Mouse (Mus musculus): ENCODE results near the gene Npy4r. TPM values are rescaled to one million over a fixed set of nuclear protein-coding genes. Genes with fewer than 3 reads are reported as not detected.

Gene Npy4r
- total and polyA plus RNA-seq, 2 experiments from 2014 or later = 0.08 TPM; not detected in 1

DNA sequence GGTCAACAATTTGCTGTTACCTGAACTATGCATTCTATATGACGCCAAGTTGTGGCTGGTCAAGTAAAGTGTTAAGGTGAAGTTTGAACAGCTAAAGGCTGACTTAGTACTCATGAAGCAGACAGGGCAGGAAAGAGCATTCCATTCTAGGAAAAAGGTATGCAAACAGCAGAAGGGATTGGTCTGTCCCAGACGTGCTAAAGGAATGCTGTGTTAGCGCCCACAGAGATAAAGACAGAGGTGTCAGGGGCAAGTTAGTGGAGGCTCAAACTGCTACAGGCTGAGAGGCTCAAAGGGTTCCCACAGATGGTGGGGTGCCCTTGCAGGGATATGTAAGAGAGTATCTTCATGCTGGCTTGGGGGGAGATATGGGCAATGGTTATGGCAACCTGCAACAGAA, 48.4 kb downstream of the Npy4r start:
- H3K4me3 ChIP-seq (ENCODE audit: low read depth, low read length) = no peak overlapping the region
- no peaks in the 10 kb centered on the region for H3K4me1 ChIP-seq (ENCODE audit: control insufficient read depth, insufficient read depth)
- H3K27me3 ChIP-seq (ENCODE audit: control insufficient read depth, insufficient read depth, low read length) = no peaks in the 10 kb centered on the region
- DNase-seq (ENCODE audit: low spot score) (no peak), ATAC-seq (ENCODE audit: insufficient read depth, low read depth) (no peak)
- no peak overlapping the region for H3K27ac ChIP-seq (ENCODE audit: low read depth)
- H3K4me2 ChIP-seq (ENCODE audit: low read depth, low read length) = no peak overlapping the region
- H3K36me3 ChIP-seq (replicated peaks; ENCODE audit: control insufficient read depth, insufficient read depth, low read length) = no peaks in the 10 kb centered on the region
- TF ChIP-seq EP300 (IDR thresholded peaks at IDR 0.05; ENCODE audit: low read depth) = no peak
- TF ChIP-seq CTCF (IDR thresholded peaks at IDR 0.05; ENCODE audit: low read depth) = no peak
- no peaks in the 10 kb centered on the region for H3K9me3 ChIP-seq (replicated peaks; ENCODE audit: control insufficient read depth, low read length)
- H3K9ac ChIP-seq (replicated peaks; ENCODE audit: low read depth, low read length) = no peak overlapping the region
- 44% methylated on average over 3 of the region's 3 CpGs for WGBS

DNA sequence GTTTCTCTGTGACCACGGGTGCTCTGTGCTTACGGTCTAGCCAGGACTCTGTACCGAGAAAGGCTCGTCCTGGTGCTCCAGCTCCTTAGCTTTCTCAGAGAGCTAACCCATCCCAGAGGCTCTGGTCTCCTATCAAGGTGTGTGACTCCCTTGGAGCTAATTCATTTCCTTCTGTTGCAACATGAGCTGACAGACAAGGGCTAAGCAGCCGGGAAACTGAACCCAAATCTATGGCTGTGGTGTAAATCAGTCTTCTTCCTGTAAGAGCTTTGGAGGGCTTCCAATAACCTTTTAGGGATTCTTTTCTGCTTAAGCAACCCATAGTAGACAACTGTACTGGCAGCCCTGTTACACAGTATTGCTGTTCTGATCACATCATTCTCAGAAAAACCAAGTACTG, 49.7 kb downstream of the Npy4r start, which contains the start of gene A630023A22Rik:
A630023A22Rik (minus strand) TSS at position 154 of the 400 bp plus-strand sequence.
- Histone ChIP-seq H3K4me2 (ENCODE audit: low read depth, low read length) (no peak within 1 kb of the TSS), H3K4me1 (ENCODE audit: control insufficient read depth, insufficient read depth) (no peaks in the 10 kb centered on the region), H3K9me3 (replicated peaks; ENCODE audit: control insufficient read depth, low read length) (no peaks in the 10 kb centered on the region), H3K36me3 (replicated peaks; ENCODE audit: control insufficient read depth, insufficient read depth, low read length) (no peaks in the 10 kb centered on the region), H3K27me3 (ENCODE audit: control insufficient read depth, insufficient read depth, low read length) (no peaks in the 10 kb centered on the region), H3K4me3 (ENCODE audit: low read depth, low read length) (no peak within 1 kb of the TSS), H3K9ac (replicated peaks; ENCODE audit: low read depth, low read length) (no peak within 1 kb of the TSS), H3K27ac (ENCODE audit: low read depth) (no peak within 1 kb of the TSS)
- 62% methylated on average over 5 of the region's 5 CpGs for WGBS
- DNase-seq (ENCODE audit: low spot score) = no peak
- no peak for TF ChIP-seq EP300 (IDR thresholded peaks at IDR 0.05; ENCODE audit: low read depth)
- no peak for TF ChIP-seq CTCF (IDR thresholded peaks at IDR 0.05; ENCODE audit: low read depth)
- no peak for ATAC-seq (ENCODE audit: insufficient read depth, low read depth)

DNA sequence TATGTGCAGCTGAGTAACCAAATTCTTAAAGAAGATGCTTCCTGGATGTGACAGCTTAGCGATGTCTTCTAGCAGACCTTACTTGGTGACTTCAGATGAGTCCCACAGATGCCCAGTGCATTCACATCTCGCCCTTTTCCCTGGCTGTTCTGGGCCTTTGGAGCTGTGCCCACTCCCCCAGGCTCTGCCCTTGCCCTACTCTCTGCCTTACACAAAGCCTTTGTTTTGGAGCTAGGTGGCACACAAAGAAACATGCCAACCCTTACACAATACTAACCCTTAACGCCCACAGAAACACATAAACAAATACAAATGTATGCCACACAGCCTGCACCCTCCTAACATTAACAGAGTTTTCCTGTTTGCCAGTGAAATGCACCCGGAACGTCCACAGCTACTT, 56.1 kb downstream of the Npy4r start:
- no peak overlapping the region for H3K4me2 ChIP-seq (ENCODE audit: low read depth, low read length)
- 70% methylated on average over 5 of the region's 5 CpGs for WGBS
- H3K4me1 ChIP-seq (ENCODE audit: control insufficient read depth, insufficient read depth) = no peaks in the 10 kb centered on the region
- ATAC-seq (ENCODE audit: insufficient read depth, low read depth) = no peak
- H3K4me3 ChIP-seq (ENCODE audit: low read depth, low read length) = no peak overlapping the region
- no peak for DNase-seq (ENCODE audit: low spot score)
- H3K27me3 ChIP-seq (ENCODE audit: control insufficient read depth, insufficient read depth, low read length) = no peaks in the 10 kb centered on the region
- H3K9ac ChIP-seq (replicated peaks; ENCODE audit: low read depth, low read length) = no peak overlapping the region
- no peaks in the 10 kb centered on the region for H3K9me3 ChIP-seq (replicated peaks; ENCODE audit: control insufficient read depth, low read length)
- H3K27ac ChIP-seq (ENCODE audit: low read depth) = no peak overlapping the region
- H3K36me3 ChIP-seq (replicated peaks; ENCODE audit: control insufficient read depth, insufficient read depth, low read length) = no peaks in the 10 kb centered on the region
- no peak for TF ChIP-seq CTCF (IDR thresholded peaks at IDR 0.05; ENCODE audit: low read depth)
- TF ChIP-seq EP300 (IDR thresholded peaks at IDR 0.05; ENCODE audit: low read depth) = no peak

Other genes starting within 250 kb of the Npy4r start
- gene Gdf10, start 228.9 kb downstream of the Npy4r start, total RNA-seq (2014; rRNA removed; ENCODE audit: low replicate concordance) = 1.1 and 2.2 TPM in 2 replicates
- gene Gdf10, start 228.9 kb downstream of the Npy4r start, polyA plus RNA-seq (2015; fragmentation: Nextera tagmentation; extraction: Ambion mirVana) = 1.6 and 2.3 TPM in 2 replicates
- 0.12 and 3.0 TPM in 2 replicates for gene Gdf2, start 211.4 kb downstream of the Npy4r start, total RNA-seq (2014; rRNA removed; ENCODE audit: low replicate concordance)
- 0.25 and 0.27 TPM in 2 replicates for gene Gdf2, start 211.4 kb downstream of the Npy4r start, polyA plus RNA-seq (2015; fragmentation: Nextera tagmentation; extraction: Ambion mirVana)
- not detected in 2 replicates for gene Rbp3, start 198.5 kb downstream of the Npy4r start, total RNA-seq (2014; rRNA removed; ENCODE audit: low replicate concordance)
- not detected in 2 replicates for gene Rbp3, start 198.5 kb downstream of the Npy4r start, polyA plus RNA-seq (2015; fragmentation: Nextera tagmentation; extraction: Ambion mirVana)
- gene Zfp488, start 173.7 kb downstream of the Npy4r start, total RNA-seq (2014; rRNA removed; ENCODE audit: low replicate concordance) = not detected in 2 replicates
- gene Zfp488, start 173.7 kb downstream of the Npy4r start, polyA plus RNA-seq (2015; fragmentation: Nextera tagmentation; extraction: Ambion mirVana) = not detected in 2 replicates
- not detected in 2 replicates for gene Gm30083, start 137.3 kb downstream of the Npy4r start, total RNA-seq (2014; rRNA removed; ENCODE audit: low replicate concordance)
- not detected in 2 replicates for gene Gm30083, start 137.3 kb downstream of the Npy4r start, polyA plus RNA-seq (2015; fragmentation: Nextera tagmentation; extraction: Ambion mirVana)
- gene Gm5460, start 135.7 kb downstream of the Npy4r start, total RNA-seq (2014; rRNA removed; ENCODE audit: low replicate concordance) = not detected in 2 replicates
- gene Gm5460, start 135.7 kb downstream of the Npy4r start, polyA plus RNA-seq (2015; fragmentation: Nextera tagmentation; extraction: Ambion mirVana) = 0.04 and 0.05 TPM in 2 replicates
- gene Antxrl, start 99.8 kb downstream of the Npy4r start, total RNA-seq (2014; rRNA removed; ENCODE audit: low replicate concordance) = not detected in 2 replicates
- gene Antxrl, start 99.8 kb downstream of the Npy4r start, polyA plus RNA-seq (2015; fragmentation: Nextera tagmentation; extraction: Ambion mirVana) = not detected in 2 replicates
- gene Anxa8, start 66.5 kb downstream of the Npy4r start, total RNA-seq (2014; rRNA removed; ENCODE audit: low replicate concordance) = 4.8 and 5.5 TPM in 2 replicates
- gene Anxa8, start 66.5 kb downstream of the Npy4r start, polyA plus RNA-seq (2015; fragmentation: Nextera tagmentation; extraction: Ambion mirVana) = 1.7 and 2.3 TPM in 2 replicates
- not detected in 2 replicates for gene A630023A22Rik, start 49.7 kb downstream of the Npy4r start, total RNA-seq (2014; rRNA removed; ENCODE audit: low replicate concordance)
- not detected in 2 replicates for gene A630023A22Rik, start 49.7 kb downstream of the Npy4r start, polyA plus RNA-seq (2015; fragmentation: Nextera tagmentation; extraction: Ambion mirVana)
- gene Gprin2, start 49.2 kb upstream of the Npy4r start, total RNA-seq (2014; rRNA removed; ENCODE audit: low replicate concordance) = 0.31 and 0.53 TPM in 2 replicates
- gene Gprin2, start 49.2 kb upstream of the Npy4r start, polyA plus RNA-seq (2015; fragmentation: Nextera tagmentation; extraction: Ambion mirVana) = 0.11 and 0.18 TPM in 2 replicates
- gene Syt15, start 67.1 kb upstream of the Npy4r start, total RNA-seq (2014; rRNA removed; ENCODE audit: low replicate concordance) = 0.89 and 1.0 TPM in 2 replicates
- 0.31 and 0.65 TPM in 2 replicates for gene Syt15, start 67.1 kb upstream of the Npy4r start, polyA plus RNA-seq (2015; fragmentation: Nextera tagmentation; extraction: Ambion mirVana)
- 0.35 and 2.9 TPM in 2 replicates for gene Shld2, start 158.0 kb upstream of the Npy4r start, total RNA-seq (2014; rRNA removed; ENCODE audit: low replicate concordance)
- 9.6 and 10.9 TPM in 2 replicates for gene Shld2, start 158.0 kb upstream of the Npy4r start, polyA plus RNA-seq (2015; fragmentation: Nextera tagmentation; extraction: Ambion mirVana)
- gene Glud1, start 158.2 kb upstream of the Npy4r start, total RNA-seq (2014; rRNA removed; ENCODE audit: low replicate concordance) = 55.9 and 70.0 TPM in 2 replicates
- 57.0 and 58.3 TPM in 2 replicates for gene Glud1, start 158.2 kb upstream of the Npy4r start, polyA plus RNA-seq (2015; fragmentation: Nextera tagmentation; extraction: Ambion mirVana)
- gene Fam25c, start 202.9 kb upstream of the Npy4r start, total RNA-seq (2014; rRNA removed; ENCODE audit: low replicate concordance) = not detected in 2 replicates
- gene Fam25c, start 202.9 kb upstream of the Npy4r start, polyA plus RNA-seq (2015; fragmentation: Nextera tagmentation; extraction: Ambion mirVana) = not detected in 2 replicates
- 0.31 and 3.1 TPM in 2 replicates for gene Sncg, start 222.3 kb upstream of the Npy4r start, total RNA-seq (2014; rRNA removed; ENCODE audit: low replicate concordance)
- 0.92 and 1.7 TPM in 2 replicates for gene Sncg, start 222.3 kb upstream of the Npy4r start, polyA plus RNA-seq (2015; fragmentation: Nextera tagmentation; extraction: Ambion mirVana)
- 41.7 and 85.7 TPM in 2 replicates for gene Mmrn2, start 223.0 kb upstream of the Npy4r start, total RNA-seq (2014; rRNA removed; ENCODE audit: low replicate concordance)
- gene Mmrn2, start 223.0 kb upstream of the Npy4r start, polyA plus RNA-seq (2015; fragmentation: Nextera tagmentation; extraction: Ambion mirVana) = 18.7 and 20.4 TPM in 2 replicates

Data from heart, postnatal 0 days (tissue).